Mouse (Mus musculus): ENCODE results near the gene Cenpo. TPM values are rescaled to one million over a fixed set of nuclear protein-coding genes. Genes with fewer than 3 reads are reported as not detected.

Gene Cenpo
- total RNA-seq, 2 experiments from 2014 or later: 3.4 to 4.6 TPM

GRCm38 (mm10) chr12:4201454-4202200, 32.5 kb downstream of the Cenpo start:
- DNase-seq (ENCODE audit: extremely low spot score in 1 of 2, low spot score in 1 of 2): no peak

GRCm38 (mm10) chr12:4199271-4199670, 34.8 kb downstream of the Cenpo start:
- no peak for DNase-seq (ENCODE audit: extremely low spot score in 1 of 2, low spot score in 1 of 2)

- DNase-seq (ENCODE audit: extremely low spot score in 1 of 2, low spot score in 1 of 2): no peak
These were observed 35.4 kb downstream of the Cenpo start for GRCm38 (mm10) chr12:4198702-4199101.

DNA sequence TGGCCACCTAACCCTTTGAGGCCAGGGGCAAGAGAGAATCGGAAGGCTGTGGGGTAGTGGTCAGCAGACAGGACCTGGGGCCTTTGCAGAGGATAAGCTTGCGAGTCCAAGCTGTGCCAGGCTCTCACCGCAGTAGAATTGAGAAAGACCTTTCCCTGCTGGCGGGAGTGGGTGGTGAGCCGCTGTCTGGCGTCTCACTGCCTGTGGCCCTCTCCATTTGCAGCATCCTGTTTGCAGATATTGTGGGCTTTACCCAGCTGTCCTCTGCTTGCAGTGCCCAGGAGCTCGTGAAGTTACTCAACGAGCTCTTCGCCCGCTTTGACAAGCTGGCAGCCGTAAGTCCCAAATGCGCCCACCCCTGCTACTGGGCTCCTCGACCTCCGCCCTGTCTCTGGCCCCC, 39.5 kb downstream of the Cenpo start:
- no peak for DNase-seq (ENCODE audit: extremely low spot score in 1 of 2, low spot score in 1 of 2)

DNA sequence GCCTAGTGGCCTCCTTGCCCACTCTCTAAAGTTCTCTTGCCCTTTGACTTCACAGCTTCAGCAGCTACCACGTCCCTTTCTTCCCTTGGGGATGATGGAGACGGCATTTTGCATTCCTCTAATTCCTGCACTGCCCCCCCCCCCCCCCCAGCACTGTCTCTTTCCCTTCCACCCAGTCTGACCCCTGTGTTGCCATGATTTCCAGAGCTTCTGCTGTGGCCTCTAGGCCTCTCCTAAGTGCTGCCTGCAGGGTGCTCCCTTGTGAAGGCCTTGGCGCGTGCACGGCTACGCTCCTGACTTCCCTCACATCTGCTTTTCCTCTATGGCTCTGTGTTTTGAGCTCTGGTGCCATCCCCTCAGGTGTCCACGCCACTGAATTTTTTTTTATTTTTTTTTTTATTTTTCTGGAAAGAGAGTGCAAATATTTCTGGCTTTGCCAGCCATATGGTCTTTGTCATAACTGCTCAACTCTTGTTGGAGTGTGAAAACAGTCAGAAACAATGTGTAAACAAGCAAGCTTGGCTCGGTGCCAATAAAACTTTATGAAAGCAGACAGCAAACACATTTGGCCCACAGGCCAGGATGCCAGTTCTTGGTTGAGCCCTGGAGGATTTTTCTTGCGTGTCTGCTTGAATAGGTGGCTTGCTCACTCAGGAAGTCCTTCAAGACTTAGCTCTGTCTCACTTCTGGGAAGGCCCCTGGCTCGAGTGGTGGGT, 40.9 kb downstream of the Cenpo start:
- DNase-seq (ENCODE audit: extremely low spot score in 1 of 2, low spot score in 1 of 2): no peak

DNA sequence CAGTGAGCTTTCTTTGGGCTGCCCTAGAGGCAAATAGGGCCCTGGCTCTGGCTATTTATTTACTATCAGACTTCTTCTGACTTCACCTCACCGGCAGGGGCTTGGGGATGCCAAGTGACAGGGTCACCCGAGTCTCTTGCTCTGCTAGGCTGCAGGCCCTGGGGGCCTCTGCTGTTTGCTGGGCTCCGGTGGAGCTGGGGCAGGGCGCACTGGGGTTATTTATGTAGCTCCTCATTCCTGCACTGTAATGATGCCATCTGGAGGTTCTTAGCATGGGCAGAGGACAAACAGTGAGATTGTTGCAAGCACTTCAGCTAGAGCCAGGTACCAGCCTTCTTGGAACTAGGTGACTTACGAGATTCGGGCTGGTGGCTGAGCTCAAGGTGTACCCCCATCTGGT, 41.6 kb downstream of the Cenpo start:
- DNase-seq (ENCODE audit: extremely low spot score in 1 of 2, low spot score in 1 of 2): no peak

GRCm38 (mm10) chr12:4189060-4189447, 45.0 kb downstream of the Cenpo start:
- DNase-seq (ENCODE audit: extremely low spot score in 1 of 2, low spot score in 1 of 2): no peak

GRCm38 (mm10) chr12:4188171-4189059, 45.7 kb downstream of the Cenpo start:
- DNase-seq (ENCODE audit: extremely low spot score in 1 of 2, low spot score in 1 of 2): no peak

- no peak for DNase-seq (ENCODE audit: extremely low spot score in 1 of 2, low spot score in 1 of 2)
These were observed 49.4 kb downstream of the Cenpo start for GRCm38 (mm10) chr12:4184648-4185047.

GRCm38 (mm10) chr12:4180507-4180906, 53.6 kb downstream of the Cenpo start:
- no peak for DNase-seq (ENCODE audit: extremely low spot score in 1 of 2, low spot score in 1 of 2)

GRCm38 (mm10) chr12:4179671-4180233, 54.3 kb downstream of the Cenpo start:
- no peak for DNase-seq (ENCODE audit: extremely low spot score in 1 of 2, low spot score in 1 of 2)

DNA sequence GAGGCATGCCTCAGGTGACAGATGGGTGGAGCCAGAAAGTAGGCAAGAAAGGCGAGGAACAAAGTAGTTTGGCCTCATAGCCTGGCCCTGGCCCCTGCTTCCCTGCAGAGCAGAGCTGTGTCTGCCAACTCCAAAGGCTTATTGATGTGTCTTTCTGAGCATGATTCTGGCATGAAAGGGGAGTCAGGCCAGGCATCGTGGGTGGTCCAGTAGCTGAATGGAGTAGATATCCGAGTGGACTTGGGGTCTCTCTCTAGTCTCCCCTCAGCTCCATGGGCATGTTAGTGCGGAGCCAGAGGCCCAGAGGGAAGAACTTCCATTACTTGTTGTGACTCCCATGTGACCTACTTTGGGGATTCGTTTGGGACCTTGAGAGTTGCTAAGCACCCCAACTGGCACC, 55.3 kb downstream of the Cenpo start:
- no peak for DNase-seq (ENCODE audit: extremely low spot score in 1 of 2, low spot score in 1 of 2)

- DNase-seq (ENCODE audit: extremely low spot score in 1 of 2, low spot score in 1 of 2): no peak
These were observed 60.8 kb downstream of the Cenpo start for GRCm38 (mm10) chr12:4173108-4173790.

DNA sequence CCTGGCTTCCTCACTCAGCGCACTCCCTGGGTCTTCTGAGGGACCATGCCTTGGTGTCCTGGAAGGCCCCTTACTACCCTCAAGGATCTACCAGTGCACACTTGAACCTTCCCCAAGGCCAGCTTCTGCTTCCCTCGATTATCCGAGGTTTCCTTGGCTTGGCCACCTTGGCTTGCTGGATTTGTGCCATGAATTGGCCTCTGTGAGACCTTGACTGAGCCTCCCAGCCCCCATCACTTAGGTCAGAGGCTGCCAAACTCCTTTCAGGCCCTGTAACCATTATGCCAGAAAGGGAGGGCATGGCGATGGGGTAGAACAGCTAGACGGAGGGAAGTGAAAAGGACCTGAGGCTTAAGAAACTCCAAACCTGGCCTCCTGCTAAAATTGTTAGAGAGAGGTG, 64.5 kb downstream of the Cenpo start:
- DNase-seq (ENCODE audit: extremely low spot score in 1 of 2, low spot score in 1 of 2): no peak

DNA sequence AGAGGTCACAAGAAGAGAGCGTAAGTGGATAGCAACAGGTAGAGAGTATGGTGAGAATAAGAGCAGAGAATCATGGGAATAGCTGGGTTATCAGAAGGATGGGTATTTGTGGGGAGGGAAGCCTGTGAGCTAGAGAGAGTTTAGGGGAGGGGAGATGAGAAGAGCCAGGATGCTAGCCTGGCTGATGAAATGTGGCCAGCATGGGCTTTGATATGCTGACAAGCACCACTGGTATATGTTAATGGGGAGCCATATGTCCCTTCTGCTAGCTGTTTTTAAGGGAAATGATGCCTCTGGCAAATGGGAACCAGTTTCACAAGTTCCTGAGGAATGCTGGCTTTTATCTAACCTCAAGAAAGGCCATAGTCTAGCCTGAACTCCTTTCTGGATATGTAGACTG, 65.0 kb downstream of the Cenpo start:
- no peak for DNase-seq (ENCODE audit: extremely low spot score in 1 of 2, low spot score in 1 of 2)

- no peak for DNase-seq (ENCODE audit: extremely low spot score in 1 of 2, low spot score in 1 of 2)
These were observed 67.1 kb downstream of the Cenpo start for GRCm38 (mm10) chr12:4166970-4167369.

DNA sequence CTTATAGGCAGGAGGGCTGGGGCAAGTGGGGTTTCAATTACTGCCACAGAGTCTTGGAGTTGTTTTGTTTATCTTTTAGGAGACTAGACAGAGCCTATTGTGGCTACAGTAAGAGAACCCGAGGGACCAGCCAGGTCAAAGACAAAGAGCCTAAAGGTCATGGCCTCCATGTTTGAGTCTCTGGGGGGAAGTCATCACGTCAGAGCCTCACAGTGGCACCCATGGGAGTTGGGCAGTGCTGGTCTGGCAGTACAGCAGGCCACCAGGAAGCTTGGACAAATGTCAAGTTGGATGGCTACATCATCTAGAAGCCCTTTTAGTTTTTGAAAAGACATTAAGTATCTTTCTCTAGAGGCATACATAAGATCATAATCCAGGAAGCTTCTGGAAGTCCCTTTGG, 71.2 kb downstream of the Cenpo start:
- DNase-seq (ENCODE audit: extremely low spot score in 1 of 2, low spot score in 1 of 2): no peak

DNA sequence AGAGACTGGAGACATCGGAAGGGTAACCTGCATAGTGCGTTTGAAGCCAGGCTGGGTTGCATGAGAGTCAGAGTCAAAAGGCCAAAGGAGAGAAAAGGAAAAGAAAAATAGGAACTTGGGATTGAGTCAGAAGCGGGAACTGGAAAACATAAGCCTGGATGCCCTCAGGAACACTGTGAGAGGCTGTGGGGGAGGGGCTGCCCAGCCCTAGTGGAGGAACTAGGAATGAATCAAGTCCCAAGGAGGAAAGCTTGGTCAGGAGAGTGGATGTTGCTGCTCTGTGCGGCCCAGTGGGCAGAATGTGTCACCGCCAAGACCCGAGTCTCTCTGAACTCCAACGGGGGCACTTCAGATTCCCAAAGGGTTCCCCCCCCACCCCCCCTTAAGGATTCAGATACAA, 73.8 kb downstream of the Cenpo start:
- DNase-seq (ENCODE audit: extremely low spot score in 1 of 2, low spot score in 1 of 2): no peak

- DNase-seq (ENCODE audit: extremely low spot score in 1 of 2, low spot score in 1 of 2): no peak
These were observed 75.0 kb downstream of the Cenpo start for GRCm38 (mm10) chr12:4158868-4159632.
